Mouse (Mus musculus): ENCODE results near the gene Gatad2a.

Gatad2a gene

GRCm38 (mm10) chr8:69870907-69871306, 125.3 kb downstream of the Gatad2a start:
- no peak for DNase-seq

DNA sequence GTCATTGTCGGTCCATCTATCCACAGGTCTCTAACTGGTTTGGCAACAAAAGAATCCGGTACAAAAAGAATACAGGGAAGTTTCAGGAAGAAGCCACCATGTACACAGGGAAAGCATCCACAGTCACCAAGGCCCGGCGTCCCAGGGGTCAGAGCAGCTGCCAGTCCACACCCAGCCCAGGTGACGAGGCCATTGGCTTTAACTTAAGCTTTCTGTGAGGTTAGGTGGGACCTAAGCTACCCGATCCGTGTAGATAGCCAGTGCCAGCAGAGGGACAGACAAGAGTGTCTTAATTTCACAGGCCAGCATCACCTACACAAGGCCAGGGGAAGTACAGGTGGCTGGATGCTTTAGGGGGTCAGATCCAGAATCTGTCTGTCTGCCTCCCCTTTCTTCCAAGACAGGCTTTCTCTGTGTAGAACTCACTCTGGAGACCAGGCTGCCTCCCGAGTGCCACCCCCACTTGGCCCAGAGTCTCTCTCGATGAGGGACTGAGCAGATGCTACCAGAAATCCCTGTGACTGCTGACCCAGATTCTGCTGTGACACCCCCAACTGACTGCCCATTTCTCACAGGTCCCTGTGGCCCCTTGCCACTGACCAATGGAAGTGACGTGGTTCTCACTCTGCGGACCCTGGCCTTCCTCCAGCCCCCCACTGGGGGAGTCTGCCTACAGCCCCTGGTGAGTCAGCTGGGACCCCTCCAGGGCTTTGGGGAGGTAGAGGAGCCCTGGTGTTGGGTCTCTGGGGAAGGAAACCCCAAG, 126.0 kb downstream of the Gatad2a start:
- peak; percentile 48 to 57 for DNase-seq

- no peak for DNase-seq
Measured at GRCm38 (mm10) chr8:69867696-69868326, 128.4 kb downstream of the Gatad2a start.

DNA sequence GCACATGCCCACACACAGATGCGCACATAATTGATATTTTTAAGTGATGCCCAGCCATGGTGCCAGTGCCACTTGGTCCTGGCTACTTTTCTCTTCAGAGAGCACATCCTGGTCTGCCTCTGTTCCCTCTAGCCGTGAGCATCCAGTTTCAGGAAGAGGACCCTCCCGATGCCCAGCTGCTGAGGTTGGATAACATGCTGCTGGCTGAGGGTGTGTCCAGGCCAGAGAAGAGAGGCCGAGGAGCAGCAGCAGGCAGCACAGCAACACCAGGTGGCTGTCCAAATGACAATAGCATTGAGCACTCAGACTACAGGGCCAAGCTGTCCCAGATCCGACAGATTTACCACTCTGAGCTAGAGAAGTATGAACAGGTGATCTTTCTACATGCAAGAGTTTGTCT, 132.0 kb downstream of the Gatad2a start:
- no peak for DNase-seq

GRCm38 (mm10) chr8:69863387-69864020, 132.7 kb downstream of the Gatad2a start:
- no peak for DNase-seq

- DNase-seq: no peak
Measured at GRCm38 (mm10) chr8:69861251-69861650, 134.9 kb downstream of the Gatad2a start.

DNA sequence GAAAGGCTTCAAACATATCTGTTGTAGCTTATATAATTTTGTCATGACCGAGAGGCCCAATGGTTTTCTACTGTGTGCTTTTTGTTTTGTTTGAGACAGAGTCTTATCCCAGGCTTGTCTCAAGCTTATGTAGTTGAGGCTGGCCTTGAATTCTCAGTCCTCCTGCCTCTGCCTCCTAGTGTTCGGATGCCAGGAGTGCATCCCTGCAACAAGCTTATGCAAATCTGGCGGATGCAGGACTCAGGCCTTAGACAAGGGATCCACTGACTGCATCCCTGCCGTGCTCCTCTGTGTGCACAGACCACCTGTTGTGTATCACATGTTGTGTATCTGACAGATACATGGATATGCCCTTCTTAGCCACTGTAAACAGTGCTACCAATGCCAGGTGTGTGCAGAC, 135.4 kb downstream of the Gatad2a start:
- DNase-seq: no peak

All from cerebellum, postnatal 36 days (tissue).